Mouse (Mus musculus) liver, embryonic 16.5 days (tissue): ENCODE measurements around the gene Arl15. TPM values are rescaled to one million over a fixed set of nuclear protein-coding genes. Genes with fewer than 3 reads are reported as not detected.
A peak's percentile ranks its signal among the peaks of the same experiment; 100 is the strongest.

ENCODE experiments used
- ATAC-seq: fragments of 200-750 bp; cut with Nextera tagmentation; 2 replicates; pipeline ENCODE4 v1.8.0; 2017; ENCODE audit warnings: low read depth, mild to moderate bottlenecking, moderate number of reproducible peaks, moderate library complexity
- H3K27ac ChIP-seq: fragments of 300-500 bp; sonication (generic); 2 replicates; pipeline ENCODE4 v1.5.1; 2014; ENCODE audit warnings: mild to moderate bottlenecking, low read length
- H3K27me3 ChIP-seq: fragments of 300-500 bp; sonication (generic); 2 replicates; pipeline ENCODE4 v1.6.1; 2014; ENCODE audit warnings: low read depth, low read length, mixed read lengths; ENCODE audit not compliant: control insufficient read depth, insufficient read depth
- H3K36me3 ChIP-seq: fragments of 300-500 bp; sonication (generic); 2 replicates; pipeline ENCODE4 v1.6.1; 2014; ENCODE audit warnings: mild to moderate bottlenecking; ENCODE audit not compliant: control insufficient read depth, insufficient read depth
- H3K4me1 ChIP-seq: fragments of 300-500 bp; sonication (generic); 2 replicates; pipeline ENCODE4 v1.6.1; 2014; ENCODE audit warnings: low read depth, low read length, mixed read lengths; ENCODE audit not compliant: control insufficient read depth
- H3K4me2 ChIP-seq: fragments of 300-500 bp; sonication (generic); 2 replicates; pipeline ENCODE4 v1.6.1; 2014; ENCODE audit warnings: low read depth, low read length, mixed read lengths
- H3K4me3 ChIP-seq: fragments of 300-500 bp; sonication (generic); 2 replicates; pipeline ENCODE4 v1.5.1; 2014; ENCODE audit warnings: low read depth, mild to moderate bottlenecking, low read length
- H3K9ac ChIP-seq: fragments of 300-500 bp; sonication (generic); 2 replicates; pipeline ENCODE4 v1.6.1; 2014; ENCODE audit warnings: low read depth, low read length
- H3K9me3 ChIP-seq: fragments of 300-500 bp; sonication (generic); replicated peaks from 2 replicates; pipeline ENCODE4 v1.6.1; 2016; ENCODE audit warnings: low read length; ENCODE audit not compliant: control insufficient read depth
- WGBS: fragments of 180-500 bp; shearing (Covaris S2); extraction: QIAGEN DNeasy Blood & Tissue Kit; methylation state at CpG from one replicate; pipeline ENCODE4 v1.1.7; 2014; ENCODE audit not compliant: insufficient replicate concordance; 5-methylcytosine and 5-hydroxymethylcytosine counted together
- polyA plus RNA-seq: library from polyadenylated mRNA; unstranded; fragments of >200 nt; fragmentation: Nextera tagmentation; extraction: Ambion mirVana; gene quantifications from 2 replicates; pipeline ENCODE4 v1.2.1, GENCODE M21; 2015

Gene Arl15
- polyA plus RNA-seq, 1 experiment from 2014 or later = 2.9 TPM

DNA sequence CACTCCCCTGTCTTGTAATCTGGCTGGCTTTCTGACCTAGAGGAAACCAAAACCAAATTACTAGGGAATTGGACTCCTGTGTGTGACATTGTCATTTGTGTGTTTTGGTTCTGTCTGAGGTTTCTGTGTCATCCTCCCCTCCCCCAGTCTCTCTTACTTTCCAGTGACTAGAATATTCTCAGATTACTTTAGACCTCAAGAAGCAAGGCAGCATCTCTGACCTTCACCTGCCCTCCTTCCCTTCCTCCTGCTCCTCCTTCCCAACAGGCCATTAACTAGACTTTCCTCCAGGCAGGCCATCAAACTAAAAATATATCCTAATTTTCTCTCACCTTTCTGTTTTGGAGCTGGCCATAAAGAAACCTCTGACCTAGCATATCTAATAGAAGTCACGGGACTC is 50.9 kb downstream of the Arl15 start:
- Histone ChIP-seq H3K4me1 (peaks cover 49% of the 10 kb centered on the region), H3K4me2 (no peak overlapping the region), H3K9ac (no peak overlapping the region), H3K27me3 (no peaks in the 10 kb centered on the region), H3K9me3 (no peaks in the 10 kb centered on the region), H3K27ac (no peak overlapping the region), H3K4me3 (no peak overlapping the region), H3K36me3 (no peaks in the 10 kb centered on the region)
- no peak for ATAC-seq
- WGBS = 86% methylated on average over 1 of the region's 1 CpGs

DNA sequence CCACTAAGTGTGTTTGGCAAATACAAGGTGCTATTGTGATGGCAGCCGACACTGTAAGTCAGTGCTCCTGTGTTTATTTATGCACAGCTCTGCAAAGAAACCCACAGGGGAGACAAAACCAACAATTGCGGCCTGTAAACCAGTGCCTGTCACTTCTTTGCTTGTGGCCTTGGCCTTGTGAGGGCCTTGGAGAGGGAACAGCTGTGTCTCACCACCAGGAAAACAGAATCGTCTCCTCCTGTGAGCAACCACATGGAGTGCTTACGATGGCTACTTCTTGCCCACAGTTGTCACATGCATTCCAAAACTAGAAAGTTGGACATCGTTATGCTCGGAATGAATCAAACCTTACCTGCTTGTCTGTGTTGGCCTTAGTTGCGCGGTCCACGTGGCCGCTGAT is 52.1 kb downstream of the Arl15 start:
- no peaks in the 10 kb centered on the region for H3K9me3 ChIP-seq
- H3K4me3 ChIP-seq = no peak overlapping the region
- no peak overlapping the region for H3K4me2 ChIP-seq
- H3K27me3 ChIP-seq = no peaks in the 10 kb centered on the region
- H3K9ac ChIP-seq = no peak overlapping the region
- peaks cover 61% of the 10 kb centered on the region for H3K4me1 ChIP-seq
- H3K36me3 ChIP-seq = no peaks in the 10 kb centered on the region
- no peak for ATAC-seq
- 78% methylated on average over 10 of the region's 10 CpGs for WGBS
- no peak overlapping the region for H3K27ac ChIP-seq

DNA sequence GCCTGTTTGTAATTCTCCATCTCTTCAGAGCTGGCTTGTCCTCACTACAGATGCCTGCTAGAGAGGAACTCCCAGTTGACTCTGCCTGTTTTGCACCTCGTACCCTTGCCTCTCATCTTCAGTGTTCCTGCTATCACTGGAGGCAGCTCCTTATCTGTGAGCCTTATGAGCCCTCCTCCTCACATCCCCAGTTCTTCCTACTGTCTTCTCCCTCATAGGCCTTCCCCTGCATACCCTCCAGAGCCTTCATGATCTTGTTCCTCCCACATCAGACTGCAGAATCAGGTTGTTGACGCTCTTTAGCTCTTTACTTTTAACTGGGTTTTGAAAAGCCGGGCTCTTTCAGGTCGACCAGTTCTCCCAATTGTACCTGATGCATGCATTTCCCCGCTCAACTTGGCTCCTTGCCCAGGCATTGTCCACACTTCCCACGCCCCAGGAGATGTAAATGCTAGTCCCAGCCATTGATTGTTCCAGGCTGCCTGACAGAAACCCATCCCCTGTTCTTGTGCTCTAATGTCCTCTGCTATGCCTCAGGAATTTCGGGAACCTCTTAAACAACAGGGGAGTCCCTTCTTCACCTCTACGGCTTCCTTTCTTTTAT is 56.2 kb downstream of the Arl15 start:
- 57% methylated on average over 8 of the region's 8 CpGs for WGBS
- Histone ChIP-seq H3K9ac (no peak overlapping the region), H3K36me3 (no peaks in the 10 kb centered on the region), H3K4me2 (no peak overlapping the region), H3K27ac (peak overlapping the region; percentile 54), H3K4me1 (peaks cover 53% of the 10 kb centered on the region), H3K9me3 (no peaks in the 10 kb centered on the region), H3K27me3 (no peaks in the 10 kb centered on the region), H3K4me3 (no peak overlapping the region)
- ATAC-seq = peak; percentile 54

DNA sequence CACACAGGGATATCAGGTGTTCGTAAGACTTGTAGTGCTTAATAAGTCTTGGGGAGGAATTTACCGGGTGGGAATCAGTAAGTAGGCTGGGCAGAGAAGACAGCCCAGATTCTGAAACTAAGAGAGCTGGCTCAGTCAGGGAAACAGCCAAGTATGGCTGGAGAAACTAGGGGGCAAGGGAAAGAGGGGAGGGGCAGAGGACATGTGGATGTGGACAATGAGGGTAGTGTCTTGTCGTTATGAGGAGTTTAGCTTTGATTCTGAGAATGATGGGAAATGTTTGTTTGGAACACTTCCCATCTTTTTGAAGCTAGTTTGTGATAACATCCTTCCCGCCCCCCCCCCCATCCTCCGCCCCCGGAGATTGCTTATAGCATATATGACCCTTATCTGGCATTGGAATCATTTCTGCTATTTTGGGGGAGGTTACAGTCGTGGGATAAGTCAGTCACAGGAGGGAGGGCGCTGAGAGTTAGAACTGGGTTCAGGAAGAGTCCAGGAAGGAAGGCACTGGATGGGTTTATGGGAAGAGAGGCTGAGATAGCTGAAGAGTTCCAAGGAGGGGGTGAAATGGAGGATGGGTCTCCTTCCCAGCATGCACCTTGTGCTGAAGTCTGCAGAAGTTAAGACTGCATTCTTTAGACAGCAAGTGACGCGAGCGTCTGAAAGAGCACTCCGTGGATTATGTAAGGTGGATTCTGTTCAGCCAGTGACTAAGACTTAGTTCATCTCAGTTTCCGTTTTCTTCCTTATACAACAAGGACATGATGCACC is 57.5 kb downstream of the Arl15 start:
- no peaks in the 10 kb centered on the region for H3K36me3 ChIP-seq
- peak overlapping the region; percentile 33; the same call in 1 of the 2 replicates for H3K27ac ChIP-seq
- no peak overlapping the region for H3K9ac ChIP-seq
- no peaks in the 10 kb centered on the region for H3K9me3 ChIP-seq
- H3K4me1 ChIP-seq = peaks cover 58% of the 10 kb centered on the region
- 66% methylated on average over 13 of the region's 13 CpGs for WGBS
- H3K4me2 ChIP-seq = peak overlapping the region; percentile 8; the same call in 1 of the 2 replicates
- no peak overlapping the region for H3K4me3 ChIP-seq
- ATAC-seq = 0 out of 2 replicates have a peak, but pooled peaks have one; percentile 9
- H3K27me3 ChIP-seq = no peaks in the 10 kb centered on the region

DNA sequence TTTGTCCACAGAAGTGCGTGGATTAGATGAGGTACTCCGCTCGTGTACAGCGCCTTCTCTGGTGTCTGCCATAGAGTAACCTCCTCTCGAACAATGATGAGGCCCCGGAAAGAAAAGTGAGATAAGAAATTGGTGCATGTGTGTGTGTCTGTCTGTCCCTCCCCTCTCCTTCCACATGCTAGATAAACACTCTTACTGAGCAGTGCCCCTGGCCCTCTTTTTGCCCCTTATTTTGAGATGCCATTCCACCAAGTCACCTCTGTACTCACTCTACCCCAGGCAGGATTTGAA is 58.0 kb downstream of the Arl15 start:
- Histone ChIP-seq H3K4me1 (peaks cover 58% of the 10 kb centered on the region), H3K4me2 (peak overlapping the region; percentile 8; the same call in 1 of the 2 replicates), H3K36me3 (no peaks in the 10 kb centered on the region), H3K27me3 (no peaks in the 10 kb centered on the region), H3K9me3 (no peaks in the 10 kb centered on the region), H3K4me3 (no peak overlapping the region), H3K27ac (0 out of 2 replicates have a peak overlapping the region, but pooled peaks have one; percentile 33), H3K9ac (no peak overlapping the region)
- peak; percentile 57 for ATAC-seq
- 27% methylated on average over 6 of the region's 6 CpGs for WGBS

DNA sequence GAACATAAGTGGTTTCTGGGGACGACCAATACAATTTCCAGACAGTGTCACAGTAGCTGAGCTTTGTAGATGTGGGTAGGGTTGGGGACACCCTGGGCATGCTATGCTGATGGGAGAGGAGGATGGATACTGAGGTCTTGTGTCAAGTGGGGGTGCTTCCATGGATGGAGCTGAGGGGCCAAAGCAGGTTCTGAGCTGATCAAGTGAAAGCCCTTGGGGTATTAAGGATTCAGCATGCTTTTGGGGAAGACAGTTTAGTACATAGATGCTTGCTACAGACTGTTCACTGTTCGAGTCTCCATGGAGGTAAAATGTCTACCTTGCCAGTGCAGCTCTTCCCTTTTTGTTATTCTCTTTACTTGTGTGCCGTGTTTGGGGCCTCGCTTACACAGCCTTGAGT is 59.8 kb downstream of the Arl15 start:
- Histone ChIP-seq H3K4me1 (peaks cover 54% of the 10 kb centered on the region), H3K4me2 (no peak overlapping the region), H3K36me3 (no peaks in the 10 kb centered on the region), H3K4me3 (no peak overlapping the region), H3K9ac (no peak overlapping the region), H3K27ac (no peak overlapping the region; the same call in 1 of the 2 replicates), H3K9me3 (no peaks in the 10 kb centered on the region), H3K27me3 (no peaks in the 10 kb centered on the region)
- ATAC-seq = no peak
- 60% methylated on average over 4 of the region's 4 CpGs for WGBS

DNA sequence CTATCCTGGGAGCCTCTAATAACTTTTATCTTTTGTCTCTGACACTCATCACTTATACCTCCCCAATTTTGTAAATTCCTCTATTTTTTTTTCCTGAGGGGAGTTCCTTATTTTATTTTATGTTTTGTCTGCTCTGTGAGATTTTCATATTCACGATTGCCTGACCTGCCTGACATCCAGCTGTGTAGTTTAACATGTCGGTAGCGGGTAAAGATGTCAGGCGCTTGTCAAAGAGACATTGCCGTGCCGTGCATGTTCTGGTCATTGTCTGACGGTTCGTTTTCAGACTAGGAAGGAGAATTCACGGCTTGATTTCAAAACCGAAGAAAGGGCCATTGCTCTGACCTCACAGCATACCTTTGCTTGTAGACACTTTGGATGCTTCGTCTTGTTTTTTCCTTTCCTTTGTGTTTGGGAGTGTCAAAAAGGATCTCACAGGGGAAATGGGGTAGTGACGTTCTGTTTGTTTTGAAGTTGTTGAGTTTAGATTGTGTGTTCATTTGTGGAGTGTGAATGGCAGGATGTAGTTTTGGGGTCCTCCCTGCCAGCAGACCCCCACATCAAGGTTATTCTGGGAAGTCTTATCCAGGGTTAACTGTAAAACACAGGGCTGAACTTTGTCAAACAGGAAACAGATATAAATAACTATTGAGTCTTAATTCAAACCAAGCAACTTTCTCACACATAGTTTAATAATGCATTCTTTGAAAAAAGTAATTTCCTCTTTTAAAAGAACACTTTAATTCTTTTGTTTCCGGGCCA is 60.4 kb downstream of the Arl15 start:
- peak overlapping the region; percentile 12; the same call in 1 of the 2 replicates for H3K27ac ChIP-seq
- no peaks in the 10 kb centered on the region for H3K27me3 ChIP-seq
- no peaks in the 10 kb centered on the region for H3K36me3 ChIP-seq
- H3K4me1 ChIP-seq = peaks cover 50% of the 10 kb centered on the region
- H3K4me2 ChIP-seq = no peak overlapping the region
- no peak for ATAC-seq
- H3K4me3 ChIP-seq = no peak overlapping the region
- WGBS = 56% methylated on average over 13 of the region's 13 CpGs
- H3K9ac ChIP-seq = no peak overlapping the region
- no peaks in the 10 kb centered on the region for H3K9me3 ChIP-seq

DNA sequence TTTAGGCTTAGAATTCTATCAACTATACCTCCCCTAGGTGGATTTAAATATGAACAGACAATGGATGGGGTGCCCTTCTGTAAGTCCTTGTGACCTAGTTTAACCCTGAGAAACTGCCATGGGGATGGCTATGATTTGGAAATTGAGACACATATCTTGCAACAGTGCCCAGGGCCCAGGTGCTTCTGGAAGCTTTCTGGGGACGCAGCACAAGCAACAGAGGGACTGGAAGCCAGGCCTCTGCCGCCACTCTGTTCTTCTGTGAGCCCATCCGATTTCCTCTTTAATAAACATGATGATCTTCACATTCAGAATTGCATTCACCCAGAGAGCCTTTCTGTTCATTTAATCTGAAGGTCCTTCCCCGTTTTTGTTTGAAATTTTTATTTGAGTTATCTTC is 62.6 kb downstream of the Arl15 start:
- H3K36me3 ChIP-seq = no peaks in the 10 kb centered on the region
- 75% methylated on average over 4 of the region's 4 CpGs for WGBS
- no peak overlapping the region for H3K9ac ChIP-seq
- no peaks in the 10 kb centered on the region for H3K27me3 ChIP-seq
- peaks cover 43% of the 10 kb centered on the region for H3K4me1 ChIP-seq
- no peak overlapping the region for H3K4me3 ChIP-seq
- ATAC-seq = no peak
- no peak overlapping the region for H3K27ac ChIP-seq
- H3K4me2 ChIP-seq = no peak overlapping the region
- no peaks in the 10 kb centered on the region for H3K9me3 ChIP-seq
